Mouse (Mus musculus): Measurements from ENCODE around the gene Wdr11.

The Wdr11 gene

GRCm38 (mm10) chr7:129685326-129685725 lies 93.7 kb downstream of the Wdr11 start:
- no peak for DNase-seq (ENCODE audit: low spot score)

Measured in MN1 (cell line).